Mouse (Mus musculus): ENCODE measurements around the gene Tuba3b.

Tuba3b gene

GRCm38 (mm10) chr6:145615666-145616210 lies at the start of gene Tuba3b:
TSS of gene Tuba3b (plus strand) at chr6:145615757.
- in situ Hi-C loops (cut with MboI, MseI) = no loop called here

GRCm38 (mm10) chr6:145567296-145567695 lies 48.3 kb upstream of the Tuba3b start:
- in situ Hi-C loops (cut with MboI, MseI) = no loop called here

GRCm38 (mm10) chr6:145567832-145568231 lies 47.7 kb upstream of the Tuba3b start:
- in situ Hi-C loops (cut with MboI, MseI) = no loop called here

- in situ Hi-C loops (cut with MboI, MseI) = no loop called here
These were observed 46.9 kb upstream of the Tuba3b start for GRCm38 (mm10) chr6:145568701-145569100.

GRCm38 (mm10) chr6:145573250-145574013 lies 42.1 kb upstream of the Tuba3b start:
- in situ Hi-C loops (cut with MboI, MseI) = no loop called here

GRCm38 (mm10) chr6:145576762-145577161 lies 38.8 kb upstream of the Tuba3b start:
- in situ Hi-C loops (cut with MboI, MseI) = no loop called here

GRCm38 (mm10) chr6:145578457-145579185 lies 36.9 kb upstream of the Tuba3b start:
- in situ Hi-C loops (cut with MboI, MseI) = no loop called here

- in situ Hi-C loops (cut with MboI, MseI) = no loop called here
These were observed 35.8 kb upstream of the Tuba3b start for GRCm38 (mm10) chr6:145579761-145580160.

- in situ Hi-C loops (cut with MboI, MseI) = no loop called here
These were observed 34.0 kb upstream of the Tuba3b start for GRCm38 (mm10) chr6:145581366-145582170.

- in situ Hi-C loops (cut with MboI, MseI) = loop anchor here (5.0 kb wide), 1 partner anchor 53 kb away; no protein-coding TSS in a partner anchor
These were observed 30.2 kb upstream of the Tuba3b start for GRCm38 (mm10) chr6:145585052-145585973.

GRCm38 (mm10) chr6:145590501-145591293 lies 24.9 kb upstream of the Tuba3b start:
- in situ Hi-C loops (cut with MboI, MseI) = no loop called here

GRCm38 (mm10) chr6:145591578-145591977 lies 24.0 kb upstream of the Tuba3b start:
- in situ Hi-C loops (cut with MboI, MseI) = no loop called here

- in situ Hi-C loops (cut with MboI, MseI) = no loop called here
These were observed 23.5 kb upstream of the Tuba3b start for GRCm38 (mm10) chr6:145592036-145592435.

GRCm38 (mm10) chr6:145592531-145592998 lies 23.0 kb upstream of the Tuba3b start:
- in situ Hi-C loops (cut with MboI, MseI) = no loop called here

- in situ Hi-C loops (cut with MboI, MseI) = no loop called here
These were observed 21.6 kb upstream of the Tuba3b start for GRCm38 (mm10) chr6:145593991-145594390.

- in situ Hi-C loops (cut with MboI, MseI) = no loop called here
These were observed 19.7 kb upstream of the Tuba3b start for GRCm38 (mm10) chr6:145595905-145596304.

- in situ Hi-C loops (cut with MboI, MseI) = no loop called here
These were observed 16.6 kb upstream of the Tuba3b start for GRCm38 (mm10) chr6:145598794-145599555.

- in situ Hi-C loops (cut with MboI, MseI) = no loop called here
These were observed 11.4 kb upstream of the Tuba3b start for GRCm38 (mm10) chr6:145604126-145604525.

- in situ Hi-C loops (cut with MboI, MseI) = no loop called here
These were observed 10.9 kb upstream of the Tuba3b start for GRCm38 (mm10) chr6:145604648-145605047.
